Mouse (Mus musculus) hindbrain, postnatal 0 days (tissue): Measurements from ENCODE around the gene Arid3a. TPM values are rescaled to one million over a fixed set of nuclear protein-coding genes. Genes with fewer than 3 reads are reported as not detected.

ENCODE experiments used
- ATAC-seq: fragments of 200-750 bp; cut with Nextera tagmentation; 2 replicates; pipeline ENCODE4 v1.8.0; 2017; ENCODE audit warnings: mild to moderate bottlenecking, moderate TSS enrichment, moderate library complexity
- DNase-seq: peaks from one replicate; pipeline ENCODE4 v3.0.0-alpha.2; 2015; ENCODE audit warnings: low spot score
- H3K27ac ChIP-seq: fragments of 300-500 bp; sonication (generic); 2 replicates; pipeline ENCODE4 v1.5.1; 2014; ENCODE audit warnings: mild to moderate bottlenecking
- H3K27me3 ChIP-seq: fragments of 300-500 bp; sonication (generic); 2 replicates; pipeline ENCODE4 v1.6.1; 2014; ENCODE audit warnings: low read length, mixed read lengths; ENCODE audit not compliant: insufficient read depth
- H3K36me3 ChIP-seq: fragments of 300-500 bp; sonication (generic); 2 replicates; pipeline ENCODE4 v1.6.1; 2014; ENCODE audit warnings: low read length, mixed read lengths; ENCODE audit not compliant: insufficient read depth
- H3K4me1 ChIP-seq: fragments of 300-500 bp; sonication (generic); 2 replicates; pipeline ENCODE4 v1.6.1; 2014; ENCODE audit warnings: antibody characterized with exemption, low read length, mixed read lengths; ENCODE audit not compliant: insufficient read depth
- H3K4me2 ChIP-seq: fragments of 300-500 bp; sonication (generic); 2 replicates; pipeline ENCODE4 v1.6.1; 2014; ENCODE audit warnings: low read depth, mild to moderate bottlenecking, low read length, moderate library complexity, mixed read lengths
- H3K4me3 ChIP-seq: fragments of 300-500 bp; sonication (generic); 2 replicates; pipeline ENCODE4 v1.5.1; 2014; ENCODE audit warnings: low read length
- H3K9ac ChIP-seq: fragments of 300-500 bp; sonication (generic); replicated peaks from 2 replicates; pipeline ENCODE4 v1.6.1; 2014; ENCODE audit warnings: mild to moderate bottlenecking, low read length, moderate library complexity, mixed read lengths
- H3K9me3 ChIP-seq: fragments of 300-500 bp; sonication (generic); 2 replicates; pipeline ENCODE4 v1.6.1; 2016; ENCODE audit warnings: low read length, mixed read lengths
- CTCF ChIP-seq: IDR thresholded peaks from 2 replicates; pipeline ENCODE4 v1.5.1; 2016; ENCODE audit warnings: antibody characterized with exemption, control low read depth, low read depth
- WGBS: fragments of 180-500 bp; shearing (Covaris S2); extraction: QIAGEN DNeasy Blood & Tissue Kit; methylation state at CpG from one replicate; pipeline ENCODE4 v1.1.7; 2014; 5-methylcytosine and 5-hydroxymethylcytosine counted together
- polyA plus RNA-seq: library from polyadenylated mRNA; unstranded; fragments of >200 nt; fragmentation: Nextera tagmentation; extraction: Ambion mirVana; gene quantifications from 2 replicates; pipeline ENCODE4 v1.2.1, GENCODE M21; 2015
- total RNA-seq: library from RNA; depleted of rRNA; stranded (reverse); fragments of >200 nt; gene quantifications from 2 replicates; pipeline ENCODE4 v1.2.3, GENCODE M21; 2014

Arid3a gene
- total and polyA plus RNA-seq, 2 experiments from 2014 or later = 2.6 to 10.1 TPM

DNA sequence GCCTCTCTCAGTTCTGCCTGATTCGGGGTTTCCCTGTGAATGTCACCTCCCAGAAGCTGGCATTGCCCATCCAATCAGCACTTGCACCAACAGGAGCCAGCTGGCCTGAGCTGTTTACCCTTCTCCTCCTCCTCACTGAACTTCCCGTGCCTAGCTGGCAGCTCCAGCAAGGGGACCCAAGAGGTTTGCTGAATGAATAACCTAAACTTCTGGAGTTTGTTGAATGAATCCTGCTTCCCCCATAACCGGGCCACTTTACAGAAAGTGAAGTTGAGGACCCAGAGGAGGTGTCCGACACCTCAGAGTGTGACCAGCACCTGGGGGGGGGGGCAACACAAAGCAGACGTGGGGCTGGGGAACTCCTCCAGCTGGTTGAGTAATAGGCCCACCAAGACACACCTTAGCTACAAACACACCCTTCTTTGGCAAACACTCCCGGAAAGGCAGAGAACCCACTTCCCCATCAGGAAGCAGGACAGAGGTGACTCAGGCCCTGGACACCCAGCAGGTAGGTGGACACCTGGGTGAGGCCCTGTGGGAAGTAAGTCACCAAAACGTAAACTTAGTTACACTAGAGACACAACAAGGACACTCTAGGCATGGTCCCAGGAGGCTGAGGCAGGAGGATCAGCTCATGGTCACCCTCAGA, 11.8 kb upstream of the Arid3a start:
- ATAC-seq (no peak), DNase-seq (no peak)
- Histone ChIP-seq H3K4me3 (no peak overlapping the region), H3K27me3 (peaks cover 22% of the 10 kb centered on the region), H3K36me3 (0 out of 2 replicates have a peak, but pooled peaks cover 7% of the 10 kb centered on the region), H3K9me3 (no peaks in the 10 kb centered on the region), H3K4me1 (peaks cover 14% of the 10 kb centered on the region), H3K9ac (no peak overlapping the region), H3K27ac (no peak overlapping the region; the same call in 1 of the 2 replicates), H3K4me2 (0 out of 2 replicates have a peak overlapping the region, but pooled peaks have one; percentile 97)
- 63% methylated on average over 7 of the region's 7 CpGs for WGBS
- no peak for TF ChIP-seq CTCF

DNA sequence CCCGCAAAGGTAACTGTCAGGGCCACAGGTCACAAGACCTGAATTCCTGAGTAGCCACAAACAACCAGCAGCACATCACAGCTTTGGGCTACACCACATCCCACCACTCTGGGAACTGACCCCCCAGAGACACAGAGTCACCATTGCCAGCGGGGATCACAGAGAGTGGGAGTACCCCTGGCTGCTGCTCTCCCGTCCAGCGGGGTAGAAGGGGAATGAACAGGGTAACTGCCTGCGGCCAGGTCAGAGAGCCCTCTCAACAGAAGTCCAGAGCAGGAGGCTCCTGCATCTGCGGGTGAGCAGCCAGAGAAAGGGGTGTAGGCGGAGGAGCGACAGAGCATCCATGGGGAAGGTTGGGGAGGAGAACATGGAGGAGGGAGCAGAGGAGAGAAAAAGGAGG, 10.8 kb upstream of the Arid3a start:
- Histone ChIP-seq H3K27me3 (peaks cover 32% of the 10 kb centered on the region), H3K4me1 (peaks cover 19% of the 10 kb centered on the region), H3K27ac (peak overlapping the region; percentile 32; the same call in 1 of the 2 replicates), H3K9ac (peak overlapping the region; percentile 92), H3K9me3 (no peaks in the 10 kb centered on the region), H3K4me2 (peak overlapping the region; percentile 97), H3K4me3 (peak overlapping the region; percentile 80), H3K36me3 (0 out of 2 replicates have a peak, but pooled peaks cover 3% of the 10 kb centered on the region)
- TF ChIP-seq CTCF = no peak
- 8% methylated on average over 8 of the region's 8 CpGs for WGBS
- DNase-seq (no peak), ATAC-seq (no peak)

DNA sequence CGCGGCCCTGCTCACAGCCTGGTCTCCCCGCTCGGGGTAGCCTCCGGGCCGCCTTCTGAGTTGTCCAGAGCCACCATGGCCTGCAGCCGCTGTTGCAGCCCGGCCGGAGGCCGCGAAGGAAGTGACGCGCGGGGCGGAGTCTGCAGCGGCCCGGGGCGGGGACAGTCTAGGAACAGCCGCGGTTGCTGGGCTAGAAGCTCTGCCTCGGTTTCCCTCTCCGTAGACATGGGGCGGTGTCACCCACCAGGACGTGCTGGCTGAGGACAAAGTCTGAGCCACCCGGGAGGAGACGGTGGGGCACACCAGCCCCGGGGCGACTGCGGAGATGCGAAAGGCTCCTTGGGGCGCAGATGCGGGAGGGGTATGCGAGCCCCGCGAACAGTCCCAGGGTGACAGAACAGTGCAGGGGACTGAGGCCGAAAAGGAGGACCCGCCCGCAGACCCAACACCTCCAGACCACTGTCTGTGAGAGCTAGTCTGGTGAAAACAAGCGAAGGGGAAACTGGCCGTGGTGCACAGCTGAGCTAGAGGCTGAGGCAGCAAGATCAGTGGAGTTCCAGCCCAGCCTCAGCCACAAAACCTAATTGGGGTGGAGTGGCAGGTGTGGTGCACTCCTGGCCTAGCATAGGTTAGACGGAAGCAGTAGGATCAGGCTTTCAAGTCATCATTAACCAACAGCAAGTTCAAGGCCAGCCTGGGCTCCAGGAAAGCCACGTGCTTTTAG, 9.9 kb upstream of the Arid3a start, which contains the start of gene Kiss1r:
Gene Kiss1r (plus strand): TSS at position 164 of the 724 bp plus-strand sequence.
- Histone ChIP-seq H3K36me3 (no peaks in the 10 kb centered on the region), H3K4me1 (peaks cover 24% of the 10 kb centered on the region), H3K9ac (peak within 1 kb of the TSS; percentile 92), H3K27ac (peak within 1 kb of the TSS; percentile 78), H3K9me3 (no peaks in the 10 kb centered on the region), H3K4me2 (peak within 1 kb of the TSS; percentile 97), H3K4me3 (peak within 1 kb of the TSS; percentile 80), H3K27me3 (peaks cover 39% of the 10 kb centered on the region)
- no peak for TF ChIP-seq CTCF
- DNase-seq = peak; percentile 88
- ATAC-seq = peak; percentile 78
- WGBS = 2% methylated on average over 42 of the region's 42 CpGs

DNA sequence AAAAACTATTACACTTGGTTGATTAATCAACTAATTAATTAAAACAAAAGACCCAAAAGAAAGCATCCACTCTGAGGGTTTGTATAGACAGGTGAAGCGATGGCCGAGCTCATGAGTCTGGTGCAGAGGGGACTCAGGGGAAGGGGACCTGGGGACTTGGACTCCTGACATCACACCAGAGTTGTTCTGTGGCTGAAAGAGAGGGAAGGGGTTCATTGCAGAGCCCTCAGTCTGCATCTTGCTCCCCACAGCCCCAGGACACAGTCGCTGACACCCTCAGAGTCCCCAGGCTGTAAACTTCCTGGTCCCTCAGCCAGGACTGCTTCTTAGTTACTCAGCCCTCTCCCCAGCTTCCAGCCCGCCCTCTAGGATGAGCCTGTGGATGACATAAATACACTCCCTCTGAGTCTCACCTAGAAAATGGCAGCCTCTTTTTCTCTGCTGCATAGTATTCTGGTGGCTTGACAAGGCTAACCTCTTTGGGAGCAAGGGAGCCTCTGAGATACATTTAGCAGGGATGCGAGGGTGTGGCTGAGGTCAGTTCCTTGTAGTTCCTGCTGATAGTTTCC, 9.2 kb upstream of the Arid3a start:
- Histone ChIP-seq H3K4me2 (peak overlapping the region; percentile 97), H3K9ac (peak overlapping the region; percentile 92; the same call in 1 of the 2 replicates), H3K9me3 (no peaks in the 10 kb centered on the region), H3K36me3 (no peaks in the 10 kb centered on the region), H3K27ac (no peak overlapping the region), H3K27me3 (peaks cover 45% of the 10 kb centered on the region), H3K4me1 (peaks cover 24% of the 10 kb centered on the region), H3K4me3 (peak overlapping the region; percentile 80)
- DNase-seq (no peak), ATAC-seq (no peak)
- WGBS = 72% methylated on average over 5 of the region's 5 CpGs
- no peak for TF ChIP-seq CTCF

DNA sequence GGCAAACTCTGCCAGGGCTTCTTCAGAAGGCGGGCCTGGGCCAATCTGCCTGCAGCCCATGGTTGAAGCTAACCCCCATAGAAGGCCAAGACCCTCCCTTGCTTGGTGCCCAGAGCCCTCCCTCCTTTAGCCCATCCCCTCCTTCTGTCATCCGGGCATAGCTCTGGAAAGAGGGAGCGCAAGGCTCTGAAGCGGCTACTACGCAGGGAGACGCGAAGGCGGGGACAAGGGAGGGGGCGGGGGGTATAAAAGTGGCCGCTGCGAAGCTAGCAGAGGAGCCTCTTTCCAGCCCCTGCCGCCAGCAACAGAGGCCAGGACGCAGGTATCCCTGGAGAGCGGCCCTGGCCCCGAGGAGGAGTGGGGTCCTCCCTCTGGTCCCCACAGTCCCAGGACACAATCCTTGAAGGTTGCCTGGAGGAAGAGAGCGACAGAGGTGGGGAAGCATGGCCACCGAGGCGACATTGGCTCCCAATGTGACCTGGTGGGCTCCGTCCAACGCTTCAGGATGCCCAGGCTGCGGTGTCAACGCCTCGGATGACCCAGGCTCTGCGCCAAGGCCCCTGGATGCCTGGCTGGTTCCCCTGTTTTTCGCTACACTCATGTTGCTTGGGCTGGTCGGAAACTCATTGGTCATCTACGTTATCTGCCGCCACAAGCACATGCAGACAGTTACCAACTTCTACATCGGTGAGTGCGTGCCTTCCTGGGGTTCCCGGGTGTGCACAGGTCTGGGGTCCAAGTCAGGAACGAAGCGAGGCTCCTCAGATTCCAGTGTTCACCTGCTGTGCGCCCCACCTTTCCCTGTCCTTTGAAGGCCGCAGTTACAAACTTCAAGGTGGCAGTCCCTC, 8.4 kb upstream of the Arid3a start:
- ATAC-seq (0 out of 2 replicates have a peak, but pooled peaks have one; percentile 13), DNase-seq (no peak)
- no peaks in the 10 kb centered on the region for H3K36me3 ChIP-seq
- H3K9ac ChIP-seq = no peak overlapping the region; the same call in 1 of the 2 replicates
- no peak overlapping the region for H3K27ac ChIP-seq
- H3K27me3 ChIP-seq = peaks cover 53% of the 10 kb centered on the region
- peak overlapping the region; percentile 27; the same call in 1 of the 2 replicates for H3K4me2 ChIP-seq
- peaks cover 24% of the 10 kb centered on the region for H3K4me1 ChIP-seq
- peak overlapping the region; percentile 15; the same call in 1 of the 2 replicates for H3K4me3 ChIP-seq
- 7% methylated on average over 35 of the region's 35 CpGs for WGBS
- H3K9me3 ChIP-seq = no peaks in the 10 kb centered on the region
- no peak for TF ChIP-seq CTCF
